Mouse (Mus musculus) heart, adult 10 weeks (tissue): ENCODE measurements around the gene Sdha. TPM values are rescaled to one million over a fixed set of nuclear protein-coding genes. Genes with fewer than 3 reads are reported as not detected.

Experiments
- polyA plus RNA-seq: library from polyadenylated mRNA; stranded (reverse); fragments of 350-450 nt; fragmentation: Illumina TruSeq; extraction: RNeasy Lipid Tissue Mini Kit (QIAGEN cat#74804); gene quantifications from one replicate; pipeline ENCODE4 v1.2.3, GENCODE M21; 2014; ENCODE audit warnings: low read depth, low replicate concordance

The Sdha gene
- polyA plus RNA-seq: 1,351 TPM

DNA sequence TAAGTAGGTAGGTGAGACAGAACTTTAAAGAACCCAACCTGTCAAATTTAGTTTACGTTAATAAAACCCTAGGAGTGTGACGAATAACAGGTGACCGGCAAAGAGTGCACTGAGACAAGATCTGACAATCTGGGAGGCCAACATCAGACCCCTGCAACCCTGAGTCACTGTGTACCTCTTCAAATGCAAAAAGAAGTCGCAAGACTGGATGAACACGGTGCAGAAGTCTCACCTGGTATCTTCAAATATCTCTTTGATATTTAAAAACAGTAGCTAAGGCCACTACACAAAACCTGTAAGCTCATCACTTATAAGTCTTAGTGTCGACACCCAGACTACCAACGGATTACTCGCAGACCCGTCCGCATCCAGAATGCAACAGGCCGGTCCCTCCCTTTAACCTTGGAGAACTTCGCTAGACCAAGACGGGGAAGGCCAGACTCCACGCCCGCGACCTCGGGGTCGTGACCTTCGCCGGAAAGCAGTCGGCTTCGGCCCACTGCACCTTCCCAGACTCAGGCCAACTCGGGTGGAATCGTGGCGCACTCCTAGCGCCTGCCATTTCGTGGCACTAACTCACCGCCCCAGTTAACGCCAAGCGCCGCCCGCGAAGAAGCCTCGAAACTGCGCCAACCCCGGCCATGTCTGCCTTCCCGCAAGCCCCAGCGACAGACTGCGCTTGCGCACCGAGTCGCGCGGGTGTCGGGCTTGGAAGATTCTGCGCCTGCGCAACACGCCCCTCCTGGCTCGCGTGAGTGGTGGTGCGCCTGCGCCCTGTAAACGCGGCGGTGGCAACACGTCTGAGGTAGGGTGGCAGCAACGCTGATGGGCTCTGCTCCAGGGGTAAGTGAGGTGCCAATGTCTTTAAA is at the start of gene Sdha, which contains the start of gene Ccdc127:
TSS of gene Sdha (minus strand) at position 715 of the 869 bp plus-strand sequence.
TSS of gene Ccdc127 (plus strand) at position 744 of the 869 bp plus-strand sequence.

DNA sequence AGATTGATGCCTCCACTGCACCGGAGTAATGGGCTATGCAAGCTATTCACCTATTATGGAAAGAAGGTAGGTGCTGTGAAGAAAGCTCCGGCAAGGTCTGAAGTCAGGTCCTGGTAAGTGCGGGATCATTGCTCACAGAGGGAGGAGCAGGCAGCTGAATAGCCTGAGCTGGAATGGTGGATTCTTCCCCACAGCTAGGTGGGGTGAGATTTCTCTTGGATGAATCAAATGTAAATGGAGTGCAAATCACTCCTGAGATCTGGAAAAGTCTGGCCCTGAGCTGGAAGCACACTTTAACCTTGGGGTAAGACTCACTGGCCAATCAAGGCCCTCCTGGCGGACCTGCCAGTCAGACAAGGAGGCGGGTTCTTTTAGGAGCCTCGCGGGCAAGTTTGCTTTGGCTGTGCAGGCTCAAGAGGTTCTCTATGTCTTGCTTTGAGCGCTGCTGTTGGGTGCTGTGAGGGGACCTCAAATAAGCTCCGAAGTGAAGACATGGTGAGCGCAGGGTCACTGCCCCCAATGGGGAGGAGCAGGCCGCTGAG is 49.3 kb upstream of the Sdha start, which contains the start of gene Ftl1-ps1:
TSS of gene Ftl1-ps1 (plus strand) at position 397 of the 542 bp plus-strand sequence.

GRCm38 (mm10) chr13:74390371-74390990 is 40.4 kb upstream of the Sdha start, which contains the start of gene Zfp72:
Gene Zfp72 (minus strand): TSS chr13:74390836.

GRCm38 (mm10) chr13:74363859-74364235 is 13.8 kb upstream of the Sdha start, which contains the start of gene Lrrc14b:
Gene Lrrc14b (minus strand): TSS chr13:74364005.

DNA sequence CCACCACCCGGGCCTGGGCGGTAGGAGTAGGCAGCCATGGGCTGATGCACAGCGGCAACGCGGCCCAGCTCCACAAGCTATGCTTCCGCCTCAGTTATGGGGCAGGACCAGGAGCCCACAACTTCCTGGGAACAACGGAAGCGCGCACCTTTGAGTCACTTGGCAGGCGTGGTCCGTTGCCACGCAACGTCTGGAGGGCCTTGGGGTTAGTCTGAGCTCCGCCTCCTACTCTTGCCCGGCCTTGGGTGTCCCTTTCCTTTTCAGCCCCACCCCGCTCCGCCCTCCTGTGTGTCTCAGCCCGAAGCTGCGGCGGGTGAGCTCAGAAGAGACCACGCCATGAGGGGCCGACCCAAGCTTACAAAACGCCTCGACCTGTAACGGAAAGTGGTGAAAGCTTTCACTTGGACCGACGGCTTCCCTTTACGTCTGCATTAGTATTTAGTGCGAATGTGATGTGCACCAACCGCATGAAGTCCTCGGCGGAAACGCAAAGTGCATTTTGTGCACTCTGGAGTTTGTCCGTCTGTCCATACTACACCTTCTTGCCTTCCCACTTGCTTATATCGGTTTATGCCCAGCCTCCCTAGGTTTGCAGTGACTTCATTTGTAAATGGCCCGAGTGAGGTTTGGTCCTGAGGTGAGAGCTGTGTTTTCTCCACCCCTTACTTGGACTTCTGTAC is 32.8 kb downstream of the Sdha start, which contains the start of gene Pdcd6:
TSS of gene Pdcd6 (minus strand) at position 411 of the 680 bp plus-strand sequence.

GRCm38 (mm10) chr13:74292167-74292566 is 57.9 kb downstream of the Sdha start, which contains the start of gene Ahrr:
Gene Ahrr (minus strand): TSS chr13:74292331.

Other genes with a start within 250 kb of the Sdha start
- gene Slc9a3, start 228.8 kb downstream of the Sdha start, polyA plus RNA-seq: 0.68 TPM
- gene Exoc3, start 141.5 kb downstream of the Sdha start, polyA plus RNA-seq: 45.1 TPM
- gene Ahrr, start 57.9 kb downstream of the Sdha start, polyA plus RNA-seq: 2.6 TPM
- gene Pdcd6, start 32.7 kb downstream of the Sdha start, polyA plus RNA-seq: 73.4 TPM
- 32.8 TPM for gene Ccdc127, start within 50 bp of the Sdha start, polyA plus RNA-seq
- gene Lrrc14b, start 13.7 kb upstream of the Sdha start, polyA plus RNA-seq: 87.3 TPM
- gene Zfp72, start 40.6 kb upstream of the Sdha start, polyA plus RNA-seq: 3.4 TPM
- gene Ftl1-ps1, start 49.4 kb upstream of the Sdha start, polyA plus RNA-seq: 11.8 TPM
- gene Zfp825, start 143.7 kb upstream of the Sdha start, polyA plus RNA-seq: 10.8 TPM